Mouse (Mus musculus) small intestine, adult 2 months (tissue): ENCODE data around the gene Inka2. TPM values are rescaled to one million over a fixed set of nuclear protein-coding genes. Genes with fewer than 3 reads are reported as not detected.
A peak's percentile ranks its signal among the peaks of the same experiment; 100 is the strongest.

Experiments used
- H3K27ac ChIP-seq: fragments of 200-500 bp; 2 replicates; pipeline ENCODE4 v1.5.1; 2012; ENCODE audit warnings: low read depth, low read length, control low read depth, inconsistent platforms; ENCODE audit not compliant: insufficient read depth
- H3K27me3 ChIP-seq: fragments of 200-500 bp; 2 replicates; pipeline ENCODE4 v1.6.1; 2012; ENCODE audit warnings: mild to moderate bottlenecking, moderate library complexity, low read length, inconsistent platforms; ENCODE audit not compliant: control insufficient read depth, insufficient read depth
- H3K36me3 ChIP-seq: fragments of 200-500 bp; 2 replicates; pipeline ENCODE4 v1.6.1; 2012; ENCODE audit warnings: mild to moderate bottlenecking, low read length, control low read depth, inconsistent platforms; ENCODE audit not compliant: control insufficient read depth, insufficient read depth
- H3K4me1 ChIP-seq: fragments of 200-500 bp; 2 replicates; pipeline ENCODE4 v1.6.1; 2012; ENCODE audit warnings: low read length, inconsistent platforms, mixed read lengths; ENCODE audit not compliant: control insufficient read depth, insufficient read depth, insufficient read length
- H3K4me3 ChIP-seq: fragments of 200-500 bp; 2 replicates; pipeline ENCODE4 v1.5.1; 2012; ENCODE audit warnings: low read depth, mild to moderate bottlenecking, control low read depth, inconsistent platforms, low read length, moderate library complexity
- CTCF ChIP-seq: fragments of 200-500 bp; IDR thresholded peaks from 2 replicates; pipeline ENCODE4 v1.5.1; 2012; ENCODE audit warnings: low read depth, mild to moderate bottlenecking, control low read depth, inconsistent platforms, low read length, moderate library complexity, mixed read lengths; ENCODE audit not compliant: insufficient replicate concordance, insufficient read length; ENCODE audit errors: extremely low read depth
- POLR2A ChIP-seq: fragments of 200-500 bp; IDR thresholded peaks from 2 replicates; pipeline ENCODE4 v1.6.1; 2012; ENCODE audit warnings: low read depth, mild to moderate bottlenecking, control low read depth, inconsistent platforms, low read length, moderate library complexity
- WGBS: fragments of 180-500 bp; shearing (Covaris S2); methylation state at CpG from one replicate; pipeline ENCODE4 v1.1.7; 2018; 5-methylcytosine and 5-hydroxymethylcytosine counted together
- polyA plus RNA-seq: library from polyadenylated mRNA; depleted of rRNA; stranded (reverse); fragments of >200 nt; gene quantifications from 2 replicates; pipeline ENCODE4 v1.2.3, GENCODE M21; 2012

The Inka2 gene
- polyA plus RNA-seq, 1 experiment: 0.80 TPM

DNA sequence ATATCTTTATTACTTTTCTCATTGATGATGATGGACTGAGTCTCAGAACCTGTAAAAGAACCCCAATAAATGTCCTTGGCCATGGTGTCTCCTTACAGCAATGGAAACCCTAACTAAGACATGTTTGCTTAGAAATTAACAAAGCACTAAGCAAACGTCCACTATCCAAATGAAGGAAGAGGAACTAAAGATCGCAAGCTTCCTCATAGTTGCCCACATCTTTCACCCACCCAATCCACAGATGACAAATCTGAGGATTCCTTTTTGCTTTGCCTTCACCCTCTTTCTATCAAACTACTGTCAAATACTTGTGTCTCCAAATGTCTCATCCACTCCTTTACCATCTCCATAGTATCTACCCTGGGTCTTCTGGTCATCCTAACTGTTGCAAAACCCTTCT is 15.9 kb upstream of the Inka2 start:
- H3K27me3 ChIP-seq: no peaks in the 10 kb centered on the region
- no peak overlapping the region for H3K27ac ChIP-seq
- no peaks in the 10 kb centered on the region; the same call in 1 of the 2 replicates for H3K4me1 ChIP-seq
- no peak for TF ChIP-seq POLR2A
- TF ChIP-seq CTCF: no peak
- H3K4me3 ChIP-seq: no peak overlapping the region
- peaks cover 3% of the 10 kb centered on the region; the same call in 1 of the 2 replicates for H3K36me3 ChIP-seq
- WGBS: 84% methylated on average over 2 of the region's 2 CpGs

DNA sequence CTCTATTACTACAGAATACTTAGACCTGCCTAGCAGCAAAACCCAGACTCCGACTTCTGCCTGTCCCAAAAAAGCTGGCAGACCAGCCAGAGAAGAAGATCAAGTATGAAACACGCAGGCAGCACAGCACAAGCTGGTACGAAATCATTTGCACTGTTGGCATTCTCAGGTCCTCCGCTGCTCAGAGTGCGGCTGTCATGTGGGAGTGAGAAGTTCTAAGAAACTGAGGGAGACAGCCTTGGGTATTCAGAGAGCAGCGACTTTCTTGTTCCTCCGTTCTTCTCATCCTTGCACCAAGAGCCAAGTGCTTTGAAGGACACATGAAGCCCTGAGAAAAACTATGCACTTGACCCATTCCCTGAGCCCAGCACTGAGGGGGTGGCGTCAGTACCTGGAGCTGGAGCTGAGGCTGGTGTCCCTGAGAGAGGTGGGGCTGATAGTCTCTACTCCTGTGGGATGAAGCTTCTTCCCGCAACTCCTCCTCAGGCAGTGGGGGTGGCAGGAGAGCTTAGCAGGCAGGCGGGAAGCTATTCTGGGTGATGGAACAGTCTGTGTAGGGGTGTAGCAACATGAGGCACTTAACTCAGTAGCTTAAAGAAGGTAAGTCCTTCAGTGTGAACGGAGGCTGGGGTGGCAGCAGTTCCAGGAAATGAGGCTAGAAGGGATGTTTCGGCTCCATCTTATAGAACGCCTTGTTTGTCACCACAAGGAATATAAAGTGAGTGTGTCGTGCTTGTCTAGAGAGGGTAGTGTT is 10.9 kb upstream of the Inka2 start:
- H3K4me1 ChIP-seq: no peaks in the 10 kb centered on the region
- H3K27ac ChIP-seq: no peak overlapping the region
- H3K27me3 ChIP-seq: peaks cover 5% of the 10 kb centered on the region; the same call in 1 of the 2 replicates
- TF ChIP-seq CTCF (no peak), POLR2A (no peak)
- no peak overlapping the region for H3K4me3 ChIP-seq
- H3K36me3 ChIP-seq: no peaks in the 10 kb centered on the region
- 71% methylated on average over 14 of the region's 14 CpGs for WGBS

DNA sequence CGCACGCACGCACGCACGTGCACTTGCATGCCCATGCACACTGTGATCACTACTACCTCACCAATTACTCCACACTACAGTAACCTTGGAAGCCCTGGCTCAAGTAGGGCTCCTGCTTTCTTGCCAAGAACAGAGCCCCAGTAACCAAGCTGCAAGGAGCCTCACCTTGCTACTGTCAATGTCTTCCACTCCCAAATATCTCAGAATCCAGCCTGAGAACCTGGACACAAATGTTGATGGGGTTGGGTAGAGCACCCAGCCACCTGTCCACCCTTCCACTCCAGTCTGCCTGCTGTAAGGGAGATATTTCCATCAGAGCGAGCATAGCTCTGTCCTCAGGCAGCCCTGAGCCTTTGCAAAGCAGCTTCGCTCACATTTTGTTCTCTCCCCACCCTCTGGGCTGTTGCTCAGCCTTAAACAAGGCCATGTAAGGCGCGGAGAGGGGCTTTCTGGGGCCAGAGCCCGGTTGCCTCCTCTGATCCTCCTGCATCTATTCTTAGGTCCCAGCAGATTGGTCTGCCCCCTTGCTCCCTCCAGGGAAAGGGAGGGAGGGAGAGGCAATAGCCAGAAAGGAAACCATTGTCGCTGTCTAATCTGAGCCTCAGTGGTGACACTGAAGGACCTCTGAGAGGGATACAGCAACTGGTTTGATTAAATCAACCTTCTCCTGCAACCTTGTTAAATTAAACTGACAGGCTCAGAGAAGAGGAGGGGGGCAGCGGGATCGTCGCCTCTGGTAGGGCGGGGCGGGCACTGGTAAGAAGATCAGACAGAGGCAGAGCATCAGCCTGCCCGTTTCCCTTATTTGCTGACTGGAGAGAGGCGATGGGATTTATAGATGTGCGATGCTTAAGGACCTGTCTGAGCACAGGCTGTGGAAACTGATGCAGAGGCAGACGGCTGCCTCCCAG is 8.7 kb upstream of the Inka2 start:
- H3K4me3 ChIP-seq: peak overlapping the region; percentile 3; the same call in 1 of the 2 replicates
- H3K4me1 ChIP-seq: no peaks in the 10 kb centered on the region
- 47% methylated on average over 20 of the region's 20 CpGs for WGBS
- H3K27ac ChIP-seq: peak overlapping the region; percentile 82
- H3K36me3 ChIP-seq: no peaks in the 10 kb centered on the region
- peaks cover 5% of the 10 kb centered on the region; the same call in 1 of the 2 replicates for H3K27me3 ChIP-seq
- TF ChIP-seq CTCF (no peak), POLR2A (no peak)

DNA sequence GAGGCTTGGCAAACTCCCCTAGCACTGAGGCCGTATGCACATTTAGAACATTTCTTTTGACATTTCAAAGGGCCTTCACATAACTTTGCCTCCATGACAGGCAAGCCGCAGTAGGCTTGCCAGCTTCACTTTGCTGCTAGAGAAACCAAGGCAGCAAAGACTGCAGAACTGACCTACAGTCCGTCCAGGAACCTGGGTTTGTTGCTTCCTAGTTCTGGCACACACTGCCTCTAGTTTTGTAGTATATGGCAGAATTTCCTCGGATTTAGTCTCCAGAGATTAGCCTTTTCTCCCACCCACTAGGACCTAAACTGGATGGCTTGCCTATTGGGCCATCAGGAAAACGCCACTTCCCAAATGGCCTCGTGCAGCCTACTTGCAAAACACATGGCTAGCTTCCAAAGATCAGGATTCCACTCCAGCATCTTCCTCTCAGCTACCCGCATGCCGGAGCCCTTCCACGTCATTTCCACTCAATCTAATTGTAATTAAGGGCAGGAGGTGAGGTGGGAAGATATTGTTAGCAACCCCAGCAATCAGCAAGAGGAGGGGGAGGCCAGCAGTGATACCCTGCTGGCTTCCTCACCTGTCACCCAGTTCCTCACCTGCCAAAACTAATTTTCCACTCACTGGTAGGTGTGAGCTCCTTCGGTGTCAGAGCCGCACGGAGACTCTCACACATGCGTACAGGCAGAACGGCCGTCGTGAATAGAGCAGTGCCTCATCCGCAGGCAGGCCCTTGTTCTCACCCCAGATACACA is 7.8 kb upstream of the Inka2 start:
- Histone ChIP-seq H3K27me3 (peaks cover 5% of the 10 kb centered on the region; the same call in 1 of the 2 replicates), H3K27ac (peak overlapping the region; percentile 52), H3K4me1 (no peaks in the 10 kb centered on the region), H3K4me3 (no peak overlapping the region), H3K36me3 (no peaks in the 10 kb centered on the region)
- 61% methylated on average over 17 of the region's 17 CpGs for WGBS
- no peak for TF ChIP-seq CTCF
- no peak for TF ChIP-seq POLR2A

DNA sequence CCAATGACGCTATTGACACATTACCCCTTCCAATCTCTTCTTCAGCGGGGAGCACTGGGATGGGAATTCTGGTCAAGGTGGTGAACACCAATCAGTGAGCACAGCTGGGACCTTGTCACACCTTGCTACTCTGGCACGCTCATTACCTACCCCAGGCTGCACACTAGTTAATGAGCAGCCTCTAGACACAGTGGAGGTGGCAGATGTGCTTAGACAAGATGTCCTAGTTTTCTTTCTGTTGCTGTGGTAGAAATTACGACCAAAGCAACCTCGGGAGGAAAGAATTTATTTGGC is 7.3 kb upstream of the Inka2 start:
- Histone ChIP-seq H3K36me3 (no peaks in the 10 kb centered on the region), H3K4me3 (no peak overlapping the region), H3K27ac (peak overlapping the region; percentile 52; the same call in 1 of the 2 replicates), H3K4me1 (no peaks in the 10 kb centered on the region), H3K27me3 (peaks cover 5% of the 10 kb centered on the region; the same call in 1 of the 2 replicates)
- no peak for TF ChIP-seq CTCF
- no peak for TF ChIP-seq POLR2A
- 45% methylated on average over 5 of the region's 5 CpGs for WGBS

DNA sequence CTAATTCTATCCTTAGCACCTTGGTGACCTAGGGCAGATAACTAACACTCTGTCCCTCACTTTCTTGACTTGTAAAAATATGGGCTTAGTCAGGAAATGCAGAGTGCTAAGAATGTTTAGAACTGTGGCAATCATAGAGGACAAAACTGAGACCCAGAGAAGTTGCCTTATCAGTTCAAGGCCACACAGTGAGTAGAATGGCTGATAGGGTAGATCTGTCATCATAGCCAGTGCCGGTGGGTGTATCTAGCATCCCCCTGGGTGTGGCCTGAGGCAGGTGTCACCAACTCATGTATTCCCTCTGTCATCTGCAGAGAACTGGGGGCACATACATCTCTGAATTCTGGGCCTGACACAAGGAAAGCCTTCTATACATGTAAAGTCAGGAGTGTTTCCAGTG is 6.1 kb upstream of the Inka2 start:
- TF ChIP-seq CTCF (no peak), POLR2A (no peak)
- H3K4me3 ChIP-seq: no peak overlapping the region
- H3K36me3 ChIP-seq: no peaks in the 10 kb centered on the region
- no peak overlapping the region for H3K27ac ChIP-seq
- 33% methylated on average over 1 of the region's 1 CpGs for WGBS
- no peaks in the 10 kb centered on the region for H3K4me1 ChIP-seq
- peaks cover 5% of the 10 kb centered on the region; the same call in 1 of the 2 replicates for H3K27me3 ChIP-seq
